Mouse (Mus musculus) right cerebral cortex, postnatal 36 days (tissue): Measurements from ENCODE around the gene Pptc7.
A peak's percentile ranks its signal among the peaks of the same experiment; 100 is the strongest.
"Not testable (repeated sequence)": the region's sequence is repeated elsewhere in the genome, so short reads cannot be mapped to it uniquely, and the experiment has no call there.

ENCODE experiments used
- DNase-seq, 2 experiments: peaks; one replicate each; pipeline ENCODE4 v3.0.0; 2022; ENCODE audit warnings: low spot score in 2 of 2, mixed read lengths in 1 of 2

The Pptc7 gene

DNA sequence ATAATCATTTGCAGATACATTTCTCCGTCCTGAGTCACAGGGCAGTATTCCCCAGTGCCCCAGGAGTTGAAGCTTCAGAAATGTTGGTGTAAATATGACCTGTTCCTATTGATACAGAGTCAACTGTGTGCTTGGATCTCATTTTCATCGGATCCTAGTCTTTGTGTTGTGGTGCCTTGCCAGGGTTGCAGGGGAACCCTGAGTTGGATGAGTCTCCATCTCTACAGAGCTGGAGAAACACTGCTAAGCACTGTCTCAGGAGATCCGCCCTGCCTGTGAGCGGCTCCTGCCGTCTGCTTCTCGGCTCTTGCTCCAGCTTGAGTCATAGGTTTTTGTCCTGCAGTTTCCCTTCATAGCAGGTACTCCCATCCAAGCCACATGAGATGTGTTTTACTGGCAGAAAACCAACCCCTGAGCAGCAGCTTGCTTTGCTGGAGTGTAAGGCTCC lies 15.9 kb downstream of the Pptc7 start:
- DNase-seq, result no peak

DNA sequence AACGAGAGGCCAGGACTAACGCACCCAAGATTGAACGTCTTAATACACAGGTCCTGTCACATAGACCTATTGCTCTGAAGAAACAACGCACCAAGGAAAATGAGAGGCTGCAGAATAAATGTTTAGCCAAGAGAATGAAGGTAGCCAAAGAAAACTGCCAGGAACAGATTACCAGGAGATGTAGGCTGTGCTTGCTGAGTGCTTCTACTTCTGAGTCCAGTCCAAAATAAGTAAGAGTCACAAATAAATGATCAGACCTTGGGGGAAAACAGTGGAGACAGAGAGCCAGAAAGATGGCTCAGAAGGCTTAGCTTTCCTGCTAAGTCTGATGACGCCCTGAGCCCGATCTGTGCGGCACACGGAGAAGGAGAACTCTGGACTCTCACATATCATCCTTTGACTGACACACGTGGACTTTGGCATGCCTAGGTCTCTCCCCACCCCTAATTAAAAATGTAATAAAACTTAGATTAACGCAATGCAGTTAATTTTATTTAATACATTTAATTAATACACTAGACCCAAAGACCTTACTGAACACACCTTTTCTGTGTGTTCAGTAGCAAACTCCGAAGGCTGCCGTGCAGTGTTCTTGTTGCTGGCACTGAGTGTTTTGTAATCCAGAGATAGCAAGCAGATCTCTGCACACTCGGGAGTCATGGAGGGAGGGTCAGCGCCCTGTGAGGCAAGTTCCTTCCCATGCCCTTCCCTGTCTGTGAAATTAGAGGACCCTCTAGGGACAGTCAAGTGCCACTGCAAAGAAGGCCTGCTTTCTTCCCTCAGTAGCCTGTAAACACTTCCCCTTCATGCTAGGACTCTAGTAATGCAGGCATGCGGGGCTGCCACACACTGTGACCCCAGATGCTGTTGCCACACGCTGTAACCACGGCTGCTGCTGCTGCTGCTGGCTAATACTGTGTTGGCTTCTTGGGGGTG lies 18.9 kb downstream of the Pptc7 start:
- DNase-seq, result no peak

DNA sequence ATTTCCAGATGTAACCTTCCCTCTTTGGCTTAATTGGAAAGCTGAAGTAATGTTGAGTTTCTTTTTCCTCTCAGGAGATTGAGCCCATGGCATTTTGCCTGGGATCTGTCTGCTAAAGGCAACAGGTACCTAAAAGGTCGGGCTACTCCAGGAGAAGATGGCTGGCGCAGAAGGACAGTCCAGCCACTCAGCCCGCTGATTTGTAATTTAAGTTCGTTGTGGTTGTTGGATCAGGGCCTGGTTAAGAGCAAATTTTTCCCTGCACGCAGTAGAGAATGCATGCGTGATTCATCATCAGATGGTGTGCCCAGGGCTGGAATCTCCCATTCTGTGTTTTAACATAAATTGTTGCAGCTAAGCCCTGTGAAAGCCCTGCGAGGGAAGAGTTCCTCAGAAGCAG lies 19.8 kb downstream of the Pptc7 start:
- DNase-seq, result no peak

DNA sequence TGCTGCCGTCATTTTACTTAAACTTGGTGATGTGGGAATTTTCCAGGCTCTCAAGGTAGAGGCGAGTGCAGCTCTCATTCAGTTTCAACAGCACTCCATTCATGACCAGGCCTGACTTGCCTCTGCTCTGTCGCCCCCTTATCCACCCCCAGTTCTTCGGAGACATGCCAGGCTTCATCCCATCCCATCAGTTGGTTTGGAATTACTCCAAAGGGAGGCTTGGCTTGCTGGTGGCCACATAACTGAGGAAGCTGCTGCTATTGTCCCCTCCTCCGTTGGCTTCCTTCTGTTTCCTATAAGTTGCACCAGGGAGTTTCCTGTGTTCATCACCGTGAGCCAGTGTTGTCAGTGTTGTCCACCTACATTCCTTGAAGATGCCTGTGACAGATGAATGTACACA lies 20.4 kb downstream of the Pptc7 start:
- DNase-seq, result no peak

DNA sequence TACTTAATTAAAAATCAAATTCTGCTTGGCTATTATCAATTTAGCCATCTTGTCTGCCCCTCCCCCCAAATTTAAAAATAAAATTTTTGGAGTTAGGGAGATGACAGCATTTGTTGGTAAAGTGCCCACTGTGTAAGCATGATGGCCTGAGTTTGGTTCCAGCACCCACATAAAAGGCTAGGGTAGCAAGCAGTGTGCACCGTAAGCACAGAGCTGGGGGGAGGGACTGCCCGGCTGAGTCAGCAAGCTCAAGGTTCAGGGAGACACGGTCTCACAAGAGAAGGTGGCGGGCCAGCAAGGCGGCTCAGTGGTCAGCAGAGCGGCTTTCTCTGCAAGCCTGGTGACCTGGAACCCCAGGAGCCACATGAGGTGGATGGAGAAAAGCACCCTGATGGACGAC lies 21.3 kb downstream of the Pptc7 start:
- no peak for DNase-seq

DNA sequence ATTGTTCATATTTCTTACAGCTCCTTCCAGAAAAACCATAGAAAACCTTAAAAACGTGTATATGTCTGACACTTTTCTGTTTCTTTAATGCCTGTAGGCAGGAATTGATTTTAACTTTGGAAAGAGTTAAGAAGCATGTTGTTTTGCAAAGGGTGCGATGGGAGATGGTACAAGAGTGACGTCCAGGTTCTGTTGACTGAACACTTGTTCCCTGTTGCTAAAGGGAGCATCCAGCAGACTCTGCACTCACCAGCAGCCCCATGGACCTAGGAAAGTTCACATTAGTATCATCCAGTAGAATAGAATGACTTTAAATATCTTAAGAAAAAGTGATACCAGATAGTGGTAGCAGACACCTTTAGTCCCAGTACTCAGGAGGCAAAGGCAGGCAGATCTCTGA lies 22.4 kb downstream of the Pptc7 start:
- no peak for DNase-seq

DNA sequence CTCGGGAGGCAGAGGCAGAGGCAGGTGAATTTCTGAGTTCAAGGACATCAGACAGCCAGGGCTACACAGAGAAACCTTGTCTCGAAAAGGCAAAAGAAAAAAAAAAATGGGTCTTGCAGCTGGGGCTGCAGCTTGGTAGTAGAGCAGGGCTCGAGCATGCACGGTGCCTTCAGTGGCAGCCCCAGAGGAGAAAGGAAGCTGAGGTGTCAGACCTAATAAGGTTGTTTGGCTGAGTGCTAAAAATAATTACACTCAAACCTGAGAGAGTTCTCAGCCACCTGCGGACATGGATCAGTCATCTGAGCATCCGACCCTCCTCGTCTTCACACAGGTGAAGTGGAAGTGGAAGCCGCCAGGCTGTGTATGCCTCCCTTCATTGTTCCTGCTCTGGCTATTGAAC lies 26.5 kb downstream of the Pptc7 start:
- no peak for DNase-seq

DNA sequence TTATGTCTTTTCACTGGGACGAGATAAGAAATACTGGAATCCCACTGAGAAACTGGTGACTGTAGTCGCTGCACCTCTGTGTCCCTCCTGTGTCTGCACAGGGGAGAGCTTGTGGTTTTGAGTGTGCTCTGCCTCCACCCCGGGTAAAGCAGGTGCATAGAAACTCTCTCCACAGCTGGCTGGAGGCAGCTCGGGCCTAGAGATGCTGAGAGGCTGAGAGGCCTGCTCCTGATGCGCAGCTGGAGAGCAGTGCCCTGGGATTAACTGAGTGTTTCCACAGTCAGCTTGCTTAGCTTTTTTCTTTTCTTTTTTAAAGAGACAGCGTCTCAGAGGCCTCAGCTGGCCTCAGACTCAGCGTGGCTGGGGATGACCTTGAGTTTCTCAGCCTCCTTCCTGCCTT lies 27.5 kb downstream of the Pptc7 start:
- no peak for DNase-seq

DNA sequence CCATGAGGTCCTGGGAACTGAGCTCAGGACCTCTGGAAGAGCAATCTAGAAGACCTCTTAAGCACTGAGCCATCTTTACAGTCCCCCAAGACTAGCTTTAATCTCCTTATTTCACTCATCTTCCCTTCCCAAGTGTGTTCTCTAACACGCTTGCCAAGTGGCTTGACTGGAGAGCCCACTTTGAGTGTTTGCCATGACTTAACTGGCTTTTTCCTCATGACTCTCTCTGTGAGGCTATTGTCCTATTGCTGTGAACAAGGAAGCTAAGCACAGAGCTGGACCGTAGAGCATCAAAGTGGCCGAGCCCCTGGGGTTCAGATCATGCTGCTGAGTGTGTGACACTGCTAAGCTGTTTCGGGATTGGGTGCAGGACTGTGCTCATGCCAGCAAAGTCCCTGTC lies 28.2 kb downstream of the Pptc7 start:
- DNase-seq, result no peak

DNA sequence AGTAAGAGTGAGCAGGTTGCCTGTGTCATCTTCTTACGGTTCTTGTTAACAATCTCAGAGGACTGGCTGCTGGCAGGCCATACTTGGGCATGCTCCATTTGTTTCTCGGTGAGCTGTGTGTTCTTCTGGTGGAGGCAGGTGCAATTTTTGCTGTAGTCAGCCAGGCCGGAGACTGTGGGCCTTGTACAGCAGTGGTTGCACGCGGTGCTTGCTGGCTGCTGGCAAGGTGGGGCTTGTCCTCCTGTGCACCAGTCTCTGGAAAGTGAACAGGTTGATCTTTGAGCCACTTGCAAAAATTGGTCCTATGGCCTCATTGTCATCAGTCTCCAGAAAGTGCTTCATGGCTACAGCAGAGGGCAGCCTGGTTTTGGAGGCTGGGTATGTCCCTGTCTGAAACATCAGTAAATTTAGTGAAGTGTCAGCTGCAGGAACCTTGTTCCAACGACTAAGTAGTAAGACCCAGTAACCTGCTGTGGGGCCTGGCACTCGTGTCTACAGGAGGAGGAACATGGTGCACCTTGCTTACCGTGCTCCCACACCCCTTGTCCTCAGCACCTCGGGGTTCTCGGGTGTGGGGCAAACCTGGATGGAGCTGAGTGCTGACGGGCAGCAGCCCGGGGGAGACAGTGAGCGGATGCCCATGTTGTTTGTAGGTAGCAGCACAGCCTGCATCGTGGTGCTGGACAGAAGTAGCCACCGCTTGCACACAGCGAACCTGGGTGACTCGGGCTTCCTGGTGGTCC lies 28.9 kb downstream of the Pptc7 start:
- DNase-seq, result no peak

DNA sequence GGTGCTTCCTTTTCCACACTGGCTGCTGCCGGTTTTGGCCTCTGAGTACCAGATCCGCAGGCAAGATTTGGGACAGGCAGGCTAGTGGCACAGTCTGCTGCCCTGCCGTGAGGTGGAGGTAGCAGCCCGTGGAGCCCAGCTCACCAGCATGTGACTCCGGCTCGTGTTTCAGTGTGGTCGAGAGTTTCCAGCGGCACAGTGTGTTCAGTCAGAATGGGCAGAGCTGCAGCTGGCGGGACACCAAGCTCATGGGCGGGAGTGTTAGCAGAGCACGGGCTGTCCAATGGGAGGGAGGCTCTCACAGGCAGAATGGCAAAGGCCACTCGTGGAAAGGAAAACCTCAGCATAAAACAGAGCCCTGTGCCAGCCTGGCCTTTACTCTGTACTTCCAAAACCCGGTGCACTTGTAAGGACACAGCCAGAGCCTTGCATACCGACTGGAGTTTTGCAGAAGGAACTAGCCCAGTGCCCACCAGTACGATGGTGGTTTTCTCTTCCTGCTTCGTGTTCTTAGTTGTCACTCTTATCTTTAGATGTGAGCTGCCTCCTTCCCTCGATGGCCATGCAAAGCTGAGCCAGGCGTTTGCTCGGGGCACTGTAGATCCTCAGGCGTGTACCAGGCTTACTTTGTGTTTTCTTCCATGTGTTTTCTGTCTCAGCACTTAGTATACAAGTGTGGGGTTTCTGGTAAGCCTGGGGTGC lies 31.0 kb downstream of the Pptc7 start:
- peak; percentile 90 to 94 for DNase-seq

DNA sequence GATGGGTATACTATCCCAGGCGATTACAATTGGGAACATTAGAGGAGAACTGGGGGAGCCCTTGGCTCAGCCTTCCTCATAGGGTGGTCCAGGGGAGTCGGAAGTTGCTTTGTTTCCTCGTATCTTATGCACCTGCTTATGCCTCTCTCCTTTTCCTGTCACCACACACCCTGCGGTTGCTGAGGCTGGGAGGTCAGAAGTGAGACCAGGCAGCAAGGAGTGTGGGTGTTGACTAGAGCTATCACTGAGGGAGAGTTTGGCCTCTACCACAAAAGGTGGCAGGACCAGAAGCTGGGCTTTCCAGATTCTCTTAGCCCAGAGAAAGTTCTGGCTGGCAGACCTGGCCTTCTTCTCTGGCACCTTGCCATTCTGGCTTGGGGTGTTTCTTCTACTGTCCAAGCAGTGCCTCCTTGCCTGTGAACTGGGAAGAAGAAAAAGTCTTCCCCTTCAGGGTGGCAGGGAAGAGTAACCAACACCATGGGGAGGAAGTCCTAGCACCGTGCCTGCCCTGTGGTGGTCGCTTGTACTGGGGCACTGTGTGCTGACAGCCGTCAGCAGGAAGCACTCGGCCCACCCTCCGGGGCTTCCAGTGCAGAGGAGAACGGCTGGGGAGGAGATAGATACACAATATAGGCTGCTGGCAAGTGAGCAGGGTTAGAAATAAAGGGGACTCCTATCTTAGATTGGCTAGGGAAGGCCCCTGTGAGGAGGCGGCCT lies 33.3 kb downstream of the Pptc7 start:
- no peak for DNase-seq

DNA sequence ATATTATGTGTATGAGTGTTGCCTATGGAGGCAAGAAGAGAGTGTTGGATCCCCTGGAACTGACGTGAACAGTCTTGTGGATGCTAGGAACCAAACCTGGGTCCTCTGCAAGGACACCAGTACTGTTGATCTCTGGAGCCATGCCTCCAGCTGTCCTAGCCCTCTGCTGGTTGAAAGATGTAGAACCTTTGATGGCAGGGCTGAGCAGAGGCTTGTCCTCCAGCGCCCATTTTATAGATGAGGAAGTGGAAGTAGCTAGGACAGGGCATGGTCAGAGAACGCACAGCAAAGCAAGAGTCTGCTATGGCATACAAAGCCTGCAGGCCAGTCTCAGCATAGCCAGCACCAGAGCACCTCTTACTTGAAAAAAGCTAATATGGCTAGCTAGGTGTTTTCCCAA lies 33.9 kb downstream of the Pptc7 start:
- no peak for DNase-seq

DNA sequence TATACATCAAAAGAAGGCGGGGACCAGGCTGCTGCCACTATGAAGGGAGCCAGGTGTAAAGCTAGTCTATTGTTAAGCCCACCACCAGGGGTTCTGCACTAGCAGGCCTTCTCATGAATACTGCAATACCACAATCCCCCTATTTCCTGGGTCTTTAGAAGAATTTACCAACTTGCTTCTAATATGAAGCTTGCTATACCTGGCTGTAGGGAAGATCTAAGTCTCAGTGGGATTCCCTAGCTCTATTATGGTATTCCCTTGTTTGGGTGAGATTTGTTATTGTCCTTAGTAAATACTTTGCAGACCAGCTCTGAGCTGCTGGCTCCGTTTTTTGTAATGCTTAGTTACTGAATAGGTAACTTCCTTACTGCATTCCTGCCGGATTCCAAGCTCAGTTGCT lies 34.8 kb downstream of the Pptc7 start:
- DNase-seq, result not testable (repeated sequence)

DNA sequence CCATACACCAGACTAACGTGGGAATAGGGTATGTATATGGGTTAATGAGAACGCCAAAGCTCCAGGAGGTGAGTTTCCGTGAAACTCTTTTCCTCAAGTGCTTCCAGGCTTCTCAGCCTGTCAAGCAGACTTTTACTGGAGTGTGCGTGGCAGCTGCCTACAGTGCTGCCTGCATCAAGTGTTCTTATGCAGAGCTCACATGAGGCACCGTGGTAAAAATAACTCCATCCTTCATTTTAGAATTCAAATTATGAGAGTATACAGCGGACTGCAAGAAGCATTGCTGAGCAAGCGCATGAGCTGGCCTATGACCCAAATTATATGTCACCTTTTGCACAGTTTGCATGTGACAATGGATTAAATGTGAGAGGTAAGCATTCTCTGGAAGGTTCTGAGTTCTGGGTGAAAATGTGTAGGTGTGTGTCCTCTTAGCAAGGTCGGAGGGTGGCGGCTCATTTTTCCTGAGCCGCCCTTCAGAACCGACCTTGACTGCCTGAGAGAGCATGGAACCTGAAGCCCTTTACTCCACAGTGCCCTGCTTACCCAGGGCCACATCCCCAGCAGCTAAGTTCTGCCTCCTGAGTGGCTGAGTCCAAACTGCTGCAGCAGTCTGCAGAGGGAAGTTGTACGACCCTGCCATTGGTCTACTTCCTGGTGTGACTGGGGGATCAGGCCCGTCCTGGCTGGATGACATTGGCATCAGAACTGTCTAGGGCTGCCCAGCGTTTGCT lies 35.5 kb downstream of the Pptc7 start:
- DNase-seq, result peak in 1 of 2 experiments; percentile 66

DNA sequence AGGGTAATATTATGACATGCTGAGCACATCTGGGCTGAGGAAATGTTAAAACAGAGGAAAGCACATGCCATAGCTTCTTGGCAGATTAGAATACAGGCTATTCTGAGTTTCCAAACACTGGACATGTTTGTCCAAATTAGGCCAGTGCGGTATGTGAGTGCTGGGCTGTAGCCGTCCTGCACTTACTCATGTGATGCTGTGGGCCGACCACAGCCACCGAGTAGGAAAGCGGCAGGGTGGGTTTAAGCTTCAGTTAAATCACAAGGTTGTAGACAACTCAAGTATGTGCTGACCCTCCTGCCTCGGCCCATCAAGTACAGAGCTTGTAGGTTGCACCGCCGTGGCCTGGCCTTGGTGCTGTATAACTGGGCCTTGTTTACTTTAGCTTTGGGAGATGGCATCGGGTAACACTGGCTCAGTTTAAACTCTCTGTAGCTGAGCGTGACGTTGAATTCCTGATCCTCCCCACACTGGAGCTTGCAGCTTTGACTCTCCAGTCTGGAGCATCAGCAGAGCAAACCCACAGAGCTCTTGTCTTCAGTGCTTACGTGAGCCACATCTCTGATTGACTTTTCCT lies 36.1 kb downstream of the Pptc7 start:
- DNase-seq, result no peak

DNA sequence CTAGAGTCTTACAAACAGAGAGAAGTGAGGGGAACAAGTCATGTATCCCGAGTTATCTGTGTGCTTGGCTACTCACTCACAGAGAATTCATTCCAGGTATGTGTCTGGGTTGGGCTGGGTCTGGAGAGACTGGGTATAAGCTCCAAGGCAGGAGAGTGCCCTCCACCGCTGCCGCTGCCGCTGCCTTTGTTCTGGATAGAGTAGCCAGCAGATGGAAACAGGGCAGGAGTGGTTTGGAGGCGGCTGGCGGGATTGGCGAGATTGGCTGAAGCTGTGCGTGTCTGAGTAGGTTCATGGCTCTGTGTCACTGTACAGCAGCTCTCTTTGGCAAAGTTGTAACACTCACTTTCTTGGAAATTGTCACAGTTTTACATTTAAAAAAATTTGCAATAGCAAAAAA lies 39.4 kb downstream of the Pptc7 start:
- no peak for DNase-seq

DNA sequence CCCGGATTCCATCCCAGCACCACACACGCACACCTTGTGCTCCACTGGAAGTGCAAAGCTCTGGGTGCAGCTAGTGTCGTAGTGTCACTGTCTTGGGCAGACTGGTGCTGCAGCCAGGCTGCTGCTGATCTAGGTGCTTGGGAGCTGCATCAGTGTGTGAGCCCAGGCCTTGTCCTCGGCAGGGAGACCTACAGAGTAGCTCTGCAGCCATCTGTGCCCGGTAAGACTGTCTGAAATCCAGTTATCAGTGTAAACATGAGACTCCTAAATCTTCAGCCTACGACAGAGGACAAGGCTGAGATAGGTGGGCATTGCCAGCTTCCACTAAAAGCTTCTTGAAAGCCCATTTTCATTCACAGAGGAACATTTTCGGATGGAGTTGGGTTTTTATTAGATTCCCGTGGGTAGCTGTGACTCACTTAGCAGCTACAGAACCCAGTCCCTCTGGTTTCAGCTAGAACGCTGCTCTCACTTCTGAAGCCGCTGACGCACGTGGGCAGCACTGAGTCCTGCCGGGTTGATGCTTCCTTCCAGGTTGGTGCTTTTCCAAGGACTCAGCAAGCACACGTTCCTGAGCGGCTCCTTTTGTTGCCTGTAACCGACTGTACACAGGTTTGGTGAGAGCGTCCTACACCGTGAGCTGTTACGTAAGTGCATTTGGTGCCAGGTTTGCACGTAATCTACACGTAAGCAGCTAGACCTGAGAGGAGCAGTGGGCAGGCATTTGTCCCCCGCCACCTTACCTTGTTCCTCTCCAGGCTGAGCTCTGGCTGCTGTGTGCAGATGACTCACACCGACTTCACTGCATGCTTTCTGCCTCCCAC lies 40.7 kb downstream of the Pptc7 start:
- DNase-seq, result peak; percentile 88 to 94

DNA sequence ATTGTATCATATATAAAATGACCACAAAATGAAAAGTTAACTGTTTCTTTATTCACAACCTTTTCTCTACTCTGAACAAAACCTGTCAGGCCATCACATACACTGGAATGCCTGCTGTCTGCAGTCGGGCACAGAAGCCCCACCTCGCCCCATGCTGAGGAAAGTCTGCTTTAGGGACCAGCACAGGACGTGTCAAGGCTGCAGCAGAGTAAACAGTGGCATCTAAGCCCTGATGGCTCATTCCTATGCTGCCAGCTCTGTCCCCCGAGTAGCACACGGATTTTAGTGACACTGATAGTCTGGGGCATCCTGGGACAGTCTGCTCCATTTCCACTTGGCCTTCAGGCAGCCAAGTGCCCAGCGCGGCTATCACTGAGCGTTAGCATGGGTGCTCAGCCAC lies 41.3 kb downstream of the Pptc7 start:
- DNase-seq, result no peak

DNA sequence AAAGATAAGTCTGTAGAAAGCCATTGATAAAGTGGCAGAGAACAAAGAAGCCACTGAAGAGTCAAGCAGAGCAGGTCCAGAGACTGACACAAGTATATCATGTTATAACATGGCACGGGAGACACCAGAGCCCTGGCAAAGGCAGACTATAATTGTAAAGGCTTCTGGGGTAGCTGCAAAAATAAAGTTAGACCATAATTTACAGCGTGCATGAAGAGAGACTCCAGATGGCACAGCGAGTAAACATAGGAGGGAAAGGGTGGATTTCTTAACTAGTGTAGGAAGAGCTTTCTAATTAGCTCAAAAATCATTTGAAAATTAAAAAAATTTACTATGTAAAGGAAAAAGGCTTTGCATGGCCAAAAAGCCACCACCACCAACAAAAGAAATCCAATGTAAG lies 43.1 kb downstream of the Pptc7 start:
- no peak for DNase-seq
